Mouse (Mus musculus) thymus, adult 2 months (tissue): ENCODE results near the gene Klrb1c.

ENCODE experiments used
- CTCF ChIP-seq: fragments of 200-500 bp; IDR thresholded peaks from 2 replicates; pipeline ENCODE4 v1.5.1; 2012; ENCODE audit warnings: mild to moderate bottlenecking, control low read depth, low read length, moderate library complexity, borderline replicate concordance; ENCODE audit not compliant: control insufficient read depth, poor library complexity, insufficient read depth; ENCODE audit errors: extremely low read depth
- POLR2A ChIP-seq: fragments of 200-500 bp; IDR thresholded peaks from 2 replicates; pipeline ENCODE4 v1.6.1; 2012; ENCODE audit warnings: mild to moderate bottlenecking, low read length, control low read depth, moderate library complexity; ENCODE audit not compliant: control insufficient read depth, poor library complexity, insufficient read depth; ENCODE audit errors: extremely low read depth

GRCm38 (mm10) chr6:128796321-128796955 is 7.4 kb upstream of the Klrb1c start:
- no peak for TF ChIP-seq POLR2A
- no peak for TF ChIP-seq CTCF
